Mouse (Mus musculus): ENCODE data around the gene Scgb1b30. TPM values are rescaled to one million over a fixed set of nuclear protein-coding genes. Genes with fewer than 3 reads are reported as not detected.

Gene Scgb1b30
- polyA plus RNA-seq, 1 experiment from 2014 or later = not detected

- WGBS (ENCODE audit: missing documents) = 96% methylated on average over 4 of the region's 6 CpGs
These were observed 44.3 kb downstream of the Scgb1b30 start for GRCm38 (mm10) chr7:34139493-34139892.

DNA sequence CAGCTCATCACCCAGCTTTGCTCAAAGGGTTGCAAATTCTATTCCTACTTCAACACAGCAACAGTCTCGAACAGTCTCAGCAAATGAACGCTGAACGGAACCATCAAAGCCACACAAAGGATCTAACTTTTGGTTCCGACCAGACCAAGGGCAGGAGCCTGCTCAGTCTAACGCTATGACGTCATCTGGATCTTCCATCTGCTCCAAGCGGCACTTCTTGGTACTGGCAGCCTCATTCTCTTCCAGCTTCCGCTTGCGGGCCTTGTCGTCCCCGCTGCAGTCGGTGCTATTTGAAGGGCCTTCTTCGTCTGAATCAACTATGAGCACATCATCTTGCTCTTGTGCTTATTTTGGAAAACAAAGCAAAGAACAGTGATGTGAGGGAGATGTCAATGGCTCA lies 45.9 kb downstream of the Scgb1b30 start:
- peaks cover 57% of the 10 kb centered on the region for H3K36me3 ChIP-seq (ENCODE audit: inconsistent target)
- H3K79me2 ChIP-seq (ENCODE audit: inconsistent target) = no peaks in the 10 kb centered on the region
- H3K27ac ChIP-seq = no peak overlapping the region
- 92% methylated on average over 12 of the region's 13 CpGs for WGBS (ENCODE audit: missing documents)
- H3K4me3 ChIP-seq (ENCODE audit: inconsistent target) = no peak overlapping the region

More at GRCm38 (mm10) chr7:34139493-34139892, 44.3 kb downstream of the Scgb1b30 start:
- H3K36me3 ChIP-seq (ENCODE audit: inconsistent target) = peaks cover 43% of the 10 kb centered on the region
- H3K4me3 ChIP-seq (ENCODE audit: inconsistent target) = no peak overlapping the region
- no peaks in the 10 kb centered on the region for H3K79me2 ChIP-seq (ENCODE audit: inconsistent target)
- H3K27ac ChIP-seq = no peak overlapping the region

DNA sequence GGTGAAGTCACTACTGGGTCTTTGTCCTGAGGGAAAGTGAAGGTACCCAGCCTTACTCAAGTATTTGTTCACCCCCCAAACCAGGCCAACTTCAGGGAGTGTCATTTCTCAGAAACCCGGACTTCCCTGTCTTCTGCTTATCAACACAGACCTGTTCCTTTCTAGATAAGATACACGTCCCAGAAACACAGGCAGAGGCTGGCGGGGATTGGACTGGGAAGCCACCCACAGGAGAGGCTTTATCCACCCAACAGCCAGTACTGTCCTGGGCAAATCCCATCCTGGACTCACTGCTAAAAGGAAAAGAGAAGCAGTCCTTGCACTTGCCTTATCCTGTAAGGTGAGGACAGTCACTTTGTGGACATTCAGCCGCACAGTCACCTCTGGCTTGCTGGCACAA lies 52.0 kb downstream of the Scgb1b30 start:
- Histone ChIP-seq H3K4me3 (ENCODE audit: inconsistent target) (no peak overlapping the region), H3K79me2 (ENCODE audit: inconsistent target) (no peaks in the 10 kb centered on the region; the same call in 1 of the 2 replicates), H3K27ac (no peak overlapping the region), H3K36me3 (ENCODE audit: inconsistent target) (peaks cover 86% of the 10 kb centered on the region)
- WGBS (ENCODE audit: missing documents) = 90% methylated on average over 4 of the region's 4 CpGs

Other genes starting within 250 kb of the Scgb1b30 start
- not detected in 3 replicates for gene Scgb2b26, start 150.4 kb upstream of the Scgb1b30 start, polyA plus RNA-seq (2018)
- not detected in 3 replicates for gene Scgb2b27, start 81.5 kb upstream of the Scgb1b30 start, polyA plus RNA-seq (2018)
- not detected in 3 replicates for gene Scgb1b27, start 73.9 kb upstream of the Scgb1b30 start, polyA plus RNA-seq (2018)
- 1.1 to 5.6 TPM (median 1.5 TPM) in 3 replicates for gene Wtip, start 37.8 kb downstream of the Scgb1b30 start, polyA plus RNA-seq (2018)
- 45.4 to 81.1 TPM (median 48.6 TPM) in 3 replicates for gene Uba2, start 74.2 kb downstream of the Scgb1b30 start, polyA plus RNA-seq (2018)
- gene Pdcd2l, start 101.2 kb downstream of the Scgb1b30 start, polyA plus RNA-seq (2018) = 15.9 to 29.8 TPM (median 24.8 TPM) in 3 replicates
- gene Gpi1, start 134.9 kb downstream of the Scgb1b30 start, polyA plus RNA-seq (2018) = 200 to 488 TPM (median 296 TPM) in 3 replicates
- not detected in 3 replicates for gene Gm6096, start 155.6 kb downstream of the Scgb1b30 start, polyA plus RNA-seq (2018)
- 14.1 to 16.3 TPM (median 15.6 TPM) in 3 replicates for gene 4931406P16Rik, start 218.1 kb downstream of the Scgb1b30 start, polyA plus RNA-seq (2018)